Mouse (Mus musculus): ENCODE measurements around the gene Ago4. TPM values are rescaled to one million over a fixed set of nuclear protein-coding genes. Genes with fewer than 3 reads are reported as not detected.

Gene Ago4
- polyA plus RNA-seq, 1 experiment from 2014 or later: 3.4 TPM

- DNase-seq (ENCODE audit: low spot score): no peak
- H3K4me2 ChIP-seq (ENCODE audit: low read depth): no peak overlapping the region
These were observed 25.0 kb downstream of the Ago4 start for GRCm38 (mm10) chr4:126508110-126508899.

GRCm38 (mm10) chr4:126502977-126503309 lies 30.3 kb downstream of the Ago4 start:
- H3K4me1 ChIP-seq (ENCODE audit: control insufficient read depth, insufficient read depth, low read length): no peaks in the 10 kb centered on the region
- H3K27me3 ChIP-seq (ENCODE audit: control insufficient read depth, insufficient read depth, low read length): no peaks in the 10 kb centered on the region
- H3K4me3 ChIP-seq (ENCODE audit: low read depth, low read length): no peak overlapping the region
- no peak overlapping the region for H3K4me2 ChIP-seq (ENCODE audit: low read depth)
- DNase-seq (ENCODE audit: low spot score) (no peak), ATAC-seq (ENCODE audit: insufficient read depth, low FRiP score, low TSS enrichment) (no peak)
- H3K36me3 ChIP-seq (ENCODE audit: control insufficient read depth, insufficient read depth, low read length): no peaks in the 10 kb centered on the region; the same call in 1 of the 2 replicates
- 54% methylated on average over 8 of the region's 8 CpGs for WGBS
- H3K9me3 ChIP-seq (ENCODE audit: control insufficient read depth, low read length): no peaks in the 10 kb centered on the region
- H3K9ac ChIP-seq (ENCODE audit: low read length): no peak overlapping the region
- no peak overlapping the region for H3K27ac ChIP-seq (ENCODE audit: low read depth, low read length)

More at GRCm38 (mm10) chr4:126508110-126508899, 25.0 kb downstream of the Ago4 start:
- Histone ChIP-seq H3K27me3 (ENCODE audit: control insufficient read depth, insufficient read depth, low read length) (no peaks in the 10 kb centered on the region), H3K9ac (ENCODE audit: low read length) (no peak overlapping the region), H3K27ac (ENCODE audit: low read depth, low read length) (no peak overlapping the region), H3K4me1 (ENCODE audit: control insufficient read depth, insufficient read depth, low read length) (no peaks in the 10 kb centered on the region), H3K4me3 (ENCODE audit: low read depth, low read length) (no peak overlapping the region), H3K36me3 (ENCODE audit: control insufficient read depth, insufficient read depth, low read length) (no peaks in the 10 kb centered on the region; the same call in 1 of the 2 replicates), H3K9me3 (ENCODE audit: control insufficient read depth, low read length) (no peaks in the 10 kb centered on the region)
- WGBS: 75% methylated on average over 14 of the region's 14 CpGs
- ATAC-seq (ENCODE audit: insufficient read depth, low FRiP score, low TSS enrichment): no peak

- no peaks in the 10 kb centered on the region for H3K27me3 ChIP-seq (ENCODE audit: control insufficient read depth, insufficient read depth, low read length)
- no peak overlapping the region for H3K4me3 ChIP-seq (ENCODE audit: low read depth, low read length)
- H3K36me3 ChIP-seq (ENCODE audit: control insufficient read depth, insufficient read depth, low read length): no peaks in the 10 kb centered on the region; the same call in 1 of the 2 replicates
- H3K9ac ChIP-seq (ENCODE audit: low read length): no peak overlapping the region
- no peak overlapping the region for H3K4me2 ChIP-seq (ENCODE audit: low read depth)
- no peaks in the 10 kb centered on the region for H3K9me3 ChIP-seq (ENCODE audit: control insufficient read depth, low read length)
- no peaks in the 10 kb centered on the region for H3K4me1 ChIP-seq (ENCODE audit: control insufficient read depth, insufficient read depth, low read length)
- ATAC-seq (ENCODE audit: insufficient read depth, low FRiP score, low TSS enrichment) (no peak), DNase-seq (ENCODE audit: low spot score) (no peak)
- H3K27ac ChIP-seq (ENCODE audit: low read depth, low read length): no peak overlapping the region
- WGBS: 64% methylated on average over 6 of the region's 6 CpGs
These were observed 30.9 kb downstream of the Ago4 start for GRCm38 (mm10) chr4:126502141-126502976.

GRCm38 (mm10) chr4:126498601-126499000 lies 34.7 kb downstream of the Ago4 start:
- H3K4me2 ChIP-seq (ENCODE audit: low read depth): no peak overlapping the region
- 83% methylated on average over 1 of the region's 1 CpGs for whole genome bisulfite sequencing
- no peaks in the 10 kb centered on the region for H3K27me3 ChIP-seq (ENCODE audit: control insufficient read depth, insufficient read depth, low read length)
- H3K4me3 ChIP-seq (ENCODE audit: low read depth, low read length): no peak overlapping the region
- no peaks in the 10 kb centered on the region for H3K36me3 ChIP-seq (ENCODE audit: control insufficient read depth, insufficient read depth, low read length)
- H3K9me3 ChIP-seq (ENCODE audit: control insufficient read depth, low read length): no peaks in the 10 kb centered on the region
- no peak for DNase-seq (ENCODE audit: low spot score)
- no peak overlapping the region for H3K9ac ChIP-seq (ENCODE audit: low read length)
- H3K4me1 ChIP-seq (ENCODE audit: control insufficient read depth, insufficient read depth, low read length): no peaks in the 10 kb centered on the region
- H3K27ac ChIP-seq (ENCODE audit: low read depth, low read length): no peak overlapping the region
- ATAC-seq (ENCODE audit: insufficient read depth, low FRiP score, low TSS enrichment): no peak

- Histone ChIP-seq H3K4me1 (ENCODE audit: control insufficient read depth, insufficient read depth, low read length) (no peaks in the 10 kb centered on the region), H3K9me3 (ENCODE audit: control insufficient read depth, low read length) (no peaks in the 10 kb centered on the region), H3K36me3 (ENCODE audit: control insufficient read depth, insufficient read depth, low read length) (no peaks in the 10 kb centered on the region), H3K4me2 (ENCODE audit: low read depth) (no peak overlapping the region), H3K4me3 (ENCODE audit: low read depth, low read length) (no peak overlapping the region), H3K27me3 (ENCODE audit: control insufficient read depth, insufficient read depth, low read length) (no peaks in the 10 kb centered on the region), H3K27ac (ENCODE audit: low read depth, low read length) (no peak overlapping the region), H3K9ac (ENCODE audit: low read length) (no peak overlapping the region)
- no peak for DNase-seq (ENCODE audit: low spot score)
- ATAC-seq (ENCODE audit: insufficient read depth, low FRiP score, low TSS enrichment): no peak
- WGBS: 89% methylated on average over 2 of the region's 2 CpGs
These were observed 36.3 kb downstream of the Ago4 start for GRCm38 (mm10) chr4:126496963-126497362.

GRCm38 (mm10) chr4:126495942-126496790 lies 37.1 kb downstream of the Ago4 start:
- no peaks in the 10 kb centered on the region for H3K27me3 ChIP-seq (ENCODE audit: control insufficient read depth, insufficient read depth, low read length)
- H3K9ac ChIP-seq (ENCODE audit: low read length): no peak overlapping the region
- no peak overlapping the region for H3K4me3 ChIP-seq (ENCODE audit: low read depth, low read length)
- no peak overlapping the region for H3K27ac ChIP-seq (ENCODE audit: low read depth, low read length)
- WGBS: 82% methylated on average over 5 of the region's 5 CpGs
- H3K4me2 ChIP-seq (ENCODE audit: low read depth): no peak overlapping the region
- ATAC-seq (ENCODE audit: insufficient read depth, low FRiP score, low TSS enrichment): no peak
- H3K4me1 ChIP-seq (ENCODE audit: control insufficient read depth, insufficient read depth, low read length): no peaks in the 10 kb centered on the region
- no peaks in the 10 kb centered on the region for H3K36me3 ChIP-seq (ENCODE audit: control insufficient read depth, insufficient read depth, low read length)
- no peaks in the 10 kb centered on the region for H3K9me3 ChIP-seq (ENCODE audit: control insufficient read depth, low read length)
- DNase-seq (ENCODE audit: low spot score): no peak

- H3K27ac ChIP-seq (ENCODE audit: low read depth, low read length): no peak overlapping the region
- H3K9ac ChIP-seq (ENCODE audit: low read length): no peak overlapping the region
- no peak for DNase-seq (ENCODE audit: low spot score)
- H3K27me3 ChIP-seq (ENCODE audit: control insufficient read depth, insufficient read depth, low read length): no peaks in the 10 kb centered on the region
- no peak for ATAC-seq (ENCODE audit: insufficient read depth, low FRiP score, low TSS enrichment)
- H3K36me3 ChIP-seq (ENCODE audit: control insufficient read depth, insufficient read depth, low read length): no peaks in the 10 kb centered on the region
- 72% methylated on average over 5 of the region's 5 CpGs for WGBS
- no peak overlapping the region for H3K4me2 ChIP-seq (ENCODE audit: low read depth)
- H3K4me1 ChIP-seq (ENCODE audit: control insufficient read depth, insufficient read depth, low read length): no peaks in the 10 kb centered on the region
- no peaks in the 10 kb centered on the region for H3K9me3 ChIP-seq (ENCODE audit: control insufficient read depth, low read length)
- no peak overlapping the region for H3K4me3 ChIP-seq (ENCODE audit: low read depth, low read length)
These were observed 37.8 kb downstream of the Ago4 start for GRCm38 (mm10) chr4:126495453-126495852.

- Histone ChIP-seq H3K4me3 (ENCODE audit: low read depth, low read length) (no peak overlapping the region), H3K36me3 (ENCODE audit: control insufficient read depth, insufficient read depth, low read length) (no peaks in the 10 kb centered on the region), H3K27me3 (ENCODE audit: control insufficient read depth, insufficient read depth, low read length) (no peaks in the 10 kb centered on the region), H3K9ac (ENCODE audit: low read length) (no peak overlapping the region), H3K9me3 (ENCODE audit: control insufficient read depth, low read length) (no peaks in the 10 kb centered on the region), H3K4me2 (ENCODE audit: low read depth) (no peak overlapping the region), H3K4me1 (ENCODE audit: control insufficient read depth, insufficient read depth, low read length) (no peaks in the 10 kb centered on the region), H3K27ac (ENCODE audit: low read depth, low read length) (no peak overlapping the region)
- ATAC-seq (ENCODE audit: insufficient read depth, low FRiP score, low TSS enrichment) (no peak), DNase-seq (ENCODE audit: low spot score) (no peak)
- WGBS: 89% methylated on average over 4 of the region's 4 CpGs
These were observed 39.9 kb downstream of the Ago4 start for GRCm38 (mm10) chr4:126493416-126493815.

Measured in neural tube, embryonic 11.5 days (tissue).